Mouse (Mus musculus): ENCODE data around the gene Atp5h. TPM values are rescaled to one million over a fixed set of nuclear protein-coding genes. Genes with fewer than 3 reads are reported as not detected.

Gene Atp5h
- polyA plus RNA-seq, 2 experiments from 2014 or later, result 602 to 622 TPM

GRCm38 (mm10) chr11:115366039-115366705 is 53.6 kb downstream of the Atp5h start:
- no peak for ATAC-seq

Other genes starting within 250 kb of the Atp5h start
- 10 to 100 TPM in 1 of 2 experiments, 1 to 10 TPM in 1; 8.1 to 14.2 TPM for gene Tmem104, start 232.5 kb downstream of the Atp5h start, polyA plus RNA-seq (2017; shearing (Covaris generic))
- gene Nat9, start 232.1 kb downstream of the Atp5h start, polyA plus RNA-seq (2017; shearing (Covaris generic)), result 10 to 100 TPM; 12.1 to 18.1 TPM
- not detected for gene Grin2c, start 152.7 kb downstream of the Atp5h start, polyA plus RNA-seq (2017; shearing (Covaris generic))
- 10 to 100 TPM; 21.6 to 26.8 TPM for gene Fdxr, start 142.9 kb downstream of the Atp5h start, polyA plus RNA-seq (2017; shearing (Covaris generic))
- gene Fads6, start 122.3 kb downstream of the Atp5h start, polyA plus RNA-seq (2017; shearing (Covaris generic)), result 1 to 10 TPM; 1.1 to 1.6 TPM
- not detected for gene Otop2, start 112.8 kb downstream of the Atp5h start, polyA plus RNA-seq (2017; shearing (Covaris generic))
- not detected for gene Ush1g, start 97.9 kb downstream of the Atp5h start, polyA plus RNA-seq (2017; shearing (Covaris generic))
- not detected for gene Otop3, start 85.2 kb downstream of the Atp5h start, polyA plus RNA-seq (2017; shearing (Covaris generic))
- gene Hid1, start 52.2 kb downstream of the Atp5h start, polyA plus RNA-seq (2017; shearing (Covaris generic)), result 1 to 10 TPM; 2.4 to 3.9 TPM
- not detected for gene Cdr2l, start 38.0 kb downstream of the Atp5h start, polyA plus RNA-seq (2017; shearing (Covaris generic))
- gene Mrpl58, start 16.2 kb downstream of the Atp5h start, polyA plus RNA-seq (2017; shearing (Covaris generic)), result 100 to 1,000 TPM; 177 to 185 TPM
- 1 to 10 TPM; 8.3 to 9.1 TPM for gene Kctd2, start 166 bp upstream of the Atp5h start, polyA plus RNA-seq (2017; shearing (Covaris generic))
- not detected for gene Trim80, start 20.6 kb upstream of the Atp5h start, polyA plus RNA-seq (2017; shearing (Covaris generic))
- 1 to 10 TPM; 3.5 to 6.5 TPM for gene Slc16a5, start 42.5 kb upstream of the Atp5h start, polyA plus RNA-seq (2017; shearing (Covaris generic))
- 100 to 1,000 TPM in 1 of 2 experiments, 10 to 100 TPM in 1; 79.2 to 132 TPM for gene Armc7, start 55.7 kb upstream of the Atp5h start, polyA plus RNA-seq (2017; shearing (Covaris generic))
- gene Nt5c, start 71.9 kb upstream of the Atp5h start, polyA plus RNA-seq (2017; shearing (Covaris generic)), result 100 to 1,000 TPM; 296 to 304 TPM
- 100 to 1,000 TPM; 716 to 764 TPM for gene Jpt1, start 94.4 kb upstream of the Atp5h start, polyA plus RNA-seq (2017; shearing (Covaris generic))
- 100 to 1,000 TPM; 676 to 678 TPM for gene Sumo2, start 116.3 kb upstream of the Atp5h start, polyA plus RNA-seq (2017; shearing (Covaris generic))
- gene Nup85, start 144.5 kb upstream of the Atp5h start, polyA plus RNA-seq (2017; shearing (Covaris generic)), result 10 to 100 TPM; 64.4 to 82.5 TPM
- gene Mrps7, start 184.0 kb upstream of the Atp5h start, polyA plus RNA-seq (2017; shearing (Covaris generic)), result 10 to 100 TPM; 26.9 to 31.1 TPM
- 10 to 100 TPM; 35.0 to 43.9 TPM for gene Gga3, start 184.1 kb upstream of the Atp5h start, polyA plus RNA-seq (2017; shearing (Covaris generic))
- 100 to 1,000 TPM; 208 to 251 TPM for gene Mif4gd, start 193.0 kb upstream of the Atp5h start, polyA plus RNA-seq (2017; shearing (Covaris generic))
- 10 to 100 TPM; 93.6 to 98.8 TPM for gene Slc25a19, start 208.3 kb upstream of the Atp5h start, polyA plus RNA-seq (2017; shearing (Covaris generic))

Data from CD4-positive, CD25-positive, alpha-beta regulatory T cell, adult 4 months (primary cell).